Mouse (Mus musculus) bone marrow macrophage, adult 2 months (primary cell): ENCODE results near the gene Tns3. TPM values are rescaled to one million over a fixed set of nuclear protein-coding genes. Genes with fewer than 3 reads are reported as not detected.

ENCODE experiments used
- H3K27ac ChIP-seq: 2 replicates; pipeline ENCODE4 v1.5.1; 2012; ENCODE audit warnings: low read depth, low read length; ENCODE audit not compliant: insufficient read depth
- H3K4me1 ChIP-seq: 2 replicates; pipeline ENCODE4 v1.6.1; 2012; ENCODE audit warnings: low read length; ENCODE audit not compliant: control insufficient read depth, insufficient read depth
- H3K4me3 ChIP-seq: 2 replicates; pipeline ENCODE4 v1.5.1; 2012; ENCODE audit warnings: mild to moderate bottlenecking, low read length, moderate library complexity; ENCODE audit not compliant: insufficient read depth
- CTCF ChIP-seq: IDR thresholded peaks from 2 replicates; pipeline ENCODE4 v1.5.1; 2012; ENCODE audit warnings: low read depth, mild to moderate bottlenecking, low read length, moderate library complexity
- POLR2A ChIP-seq: IDR thresholded peaks from 2 replicates; pipeline ENCODE4 v1.6.1; 2012; ENCODE audit warnings: mild to moderate bottlenecking, low read depth, low read length, borderline replicate concordance
- polyA plus RNA-seq: library from polyadenylated mRNA; stranded (reverse); fragments of >200 nt; gene quantifications from 2 replicates; pipeline ENCODE4 v1.2.4, GENCODE M21; 2012; ENCODE audit not compliant: missing spikeins, insufficient read depth, insufficient read length

Gene Tns3
- polyA plus RNA-seq, 1 experiment = 102 TPM

DNA sequence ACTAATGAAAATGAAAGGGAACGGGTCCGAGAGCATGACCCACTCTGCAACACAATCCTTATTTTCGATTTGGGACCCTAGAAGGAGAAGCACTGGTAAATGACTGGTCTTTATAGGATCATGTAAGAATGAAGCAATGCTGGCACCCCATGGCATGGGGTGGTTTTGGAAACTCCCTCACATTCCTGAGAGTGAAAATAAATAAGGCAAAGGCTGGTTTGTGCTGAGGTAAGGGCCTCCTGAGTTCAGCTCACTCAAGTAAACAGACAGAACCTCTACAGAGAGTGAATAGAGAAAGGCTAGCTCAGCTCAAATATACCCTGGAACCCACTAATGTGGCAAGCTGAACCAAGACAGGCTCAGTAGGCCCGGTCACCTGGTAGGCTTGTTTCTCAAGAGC lies 179.8 kb downstream of the Tns3 start:
- Histone ChIP-seq H3K27ac (no peak overlapping the region), H3K4me3 (no peak overlapping the region), H3K4me1 (peaks cover 14% of the 10 kb centered on the region)
- no peak for TF ChIP-seq POLR2A
- TF ChIP-seq CTCF = no peak

DNA sequence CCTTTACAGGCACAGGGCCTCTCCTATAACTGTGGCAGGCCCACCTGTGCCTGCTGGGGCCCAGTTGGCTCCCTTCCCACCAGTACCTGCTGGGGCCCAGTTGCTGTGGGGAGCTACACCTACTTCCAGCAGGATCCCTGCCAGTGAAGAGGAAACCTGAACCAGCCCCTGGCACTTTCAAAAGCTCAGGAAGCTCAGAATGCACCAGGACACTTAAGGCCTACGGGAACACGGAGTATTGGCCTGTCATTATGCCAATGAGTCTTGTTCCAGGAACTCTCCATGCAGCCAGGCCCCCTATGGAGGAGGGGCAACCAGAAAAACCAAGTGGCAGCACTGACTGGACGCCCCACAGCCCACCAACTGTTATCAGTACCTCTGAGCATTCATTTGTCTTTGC lies 181.6 kb downstream of the Tns3 start:
- H3K4me1 ChIP-seq = peaks cover 14% of the 10 kb centered on the region
- H3K27ac ChIP-seq = no peak overlapping the region
- TF ChIP-seq POLR2A (no peak), CTCF (no peak)
- H3K4me3 ChIP-seq = no peak overlapping the region

DNA sequence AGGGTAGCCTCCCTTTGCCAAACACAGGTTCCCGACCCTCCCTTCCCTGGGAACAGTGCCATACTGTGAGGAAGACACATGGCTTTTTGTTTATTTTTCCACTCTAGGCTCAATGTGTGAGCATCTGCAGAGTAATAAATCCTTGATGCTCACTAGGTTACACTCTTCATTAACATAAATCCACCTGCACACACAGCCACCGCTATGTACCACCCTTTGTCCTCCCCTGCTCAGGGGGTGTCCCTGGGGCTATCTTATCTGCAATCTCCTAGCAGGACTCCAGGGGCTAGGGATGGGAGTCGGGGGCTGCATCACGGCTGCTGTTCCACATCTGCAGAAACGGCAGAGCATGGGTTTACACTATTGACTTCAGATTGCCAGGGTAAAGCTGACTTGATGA lies 182.4 kb downstream of the Tns3 start:
- Histone ChIP-seq H3K4me1 (peaks cover 14% of the 10 kb centered on the region), H3K27ac (no peak overlapping the region), H3K4me3 (no peak overlapping the region)
- TF ChIP-seq POLR2A = no peak
- TF ChIP-seq CTCF = no peak

DNA sequence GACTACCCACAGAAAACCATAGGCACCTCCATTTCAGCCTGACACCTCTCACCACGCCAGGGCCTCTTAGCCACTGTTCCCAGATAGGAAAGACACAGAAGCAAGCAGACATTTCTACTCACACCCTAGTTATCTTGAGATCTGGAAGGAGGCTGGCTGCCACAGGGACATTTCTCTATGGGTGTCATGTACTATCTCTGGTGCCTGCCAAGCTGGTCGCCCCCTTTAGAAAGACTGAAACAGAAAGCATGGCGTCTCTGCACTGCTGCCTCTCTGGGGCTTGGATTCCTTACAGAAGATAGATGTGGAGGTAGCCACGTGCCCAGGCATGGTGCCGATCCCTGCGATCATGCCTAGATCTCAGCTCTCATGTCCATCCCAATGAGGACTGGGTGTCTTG lies 182.8 kb downstream of the Tns3 start:
- no peak overlapping the region for H3K4me3 ChIP-seq
- TF ChIP-seq POLR2A (no peak), CTCF (no peak)
- peaks cover 14% of the 10 kb centered on the region for H3K4me1 ChIP-seq
- H3K27ac ChIP-seq = no peak overlapping the region

DNA sequence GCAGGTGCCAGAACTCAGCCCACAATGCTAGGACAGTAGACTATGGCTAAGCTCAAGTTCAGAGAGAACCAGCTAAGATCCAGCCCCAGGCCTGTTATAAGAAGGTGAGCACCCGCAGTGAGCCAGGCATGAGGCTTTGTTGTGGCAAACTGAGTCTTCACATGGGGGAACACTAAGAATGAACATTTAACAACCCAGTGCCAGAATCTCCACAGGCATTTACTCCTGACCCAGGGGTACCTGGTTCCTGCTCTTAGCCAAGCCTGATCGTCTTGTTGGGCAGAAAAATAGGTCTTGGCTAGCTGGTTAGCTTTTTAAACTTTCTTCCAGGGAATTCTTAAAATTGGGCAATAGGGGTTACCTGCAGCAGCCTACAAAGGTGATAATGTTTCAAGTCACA lies 184.5 kb downstream of the Tns3 start:
- Histone ChIP-seq H3K4me1 (peaks cover 8% of the 10 kb centered on the region), H3K4me3 (no peak overlapping the region), H3K27ac (no peak overlapping the region)
- no peak for TF ChIP-seq CTCF

DNA sequence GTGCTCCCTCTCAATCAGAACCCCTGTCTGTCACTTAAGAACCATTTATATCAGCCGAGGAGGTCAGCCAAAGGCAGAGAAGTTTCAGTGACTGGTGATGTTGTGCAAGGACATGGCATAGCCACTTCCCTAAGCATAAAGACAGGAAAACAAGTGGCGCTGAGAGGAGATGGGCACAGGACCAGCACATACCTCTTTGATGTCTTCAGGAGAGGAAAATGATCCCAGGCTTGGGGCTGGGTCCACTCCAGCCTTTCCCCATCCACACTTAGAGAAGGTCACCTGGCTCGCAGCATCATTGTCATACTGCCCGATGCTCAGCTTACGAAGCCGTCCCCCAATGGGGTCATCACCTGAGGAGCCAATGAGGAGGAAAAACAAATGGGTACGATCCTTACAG lies 185.0 kb downstream of the Tns3 start:
- Histone ChIP-seq H3K4me1 (peaks cover 3% of the 10 kb centered on the region), H3K27ac (no peak overlapping the region), H3K4me3 (no peak overlapping the region)
- TF ChIP-seq CTCF (no peak), POLR2A (no peak)

DNA sequence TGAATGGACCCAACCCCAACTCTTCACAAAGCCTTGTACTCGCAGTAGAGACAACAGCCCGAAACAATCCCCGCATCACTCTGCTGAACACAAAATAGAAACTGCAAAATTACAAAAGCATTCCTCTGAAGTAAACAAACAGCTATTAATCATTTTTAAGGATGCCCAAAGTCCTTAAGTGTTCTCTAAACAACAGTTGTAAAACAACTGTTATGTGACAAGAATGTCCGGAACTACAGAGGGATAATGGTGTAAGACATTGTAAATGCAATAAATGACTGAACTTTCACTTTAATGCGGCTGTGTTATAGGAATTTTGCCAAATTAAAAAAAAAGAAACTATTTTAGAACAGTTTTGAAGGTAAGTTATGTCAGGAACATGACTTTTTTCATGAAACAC lies 190.7 kb downstream of the Tns3 start:
- TF ChIP-seq CTCF (no peak), POLR2A (no peak)
- Histone ChIP-seq H3K27ac (no peak overlapping the region), H3K4me1 (no peaks in the 10 kb centered on the region), H3K4me3 (no peak overlapping the region)

DNA sequence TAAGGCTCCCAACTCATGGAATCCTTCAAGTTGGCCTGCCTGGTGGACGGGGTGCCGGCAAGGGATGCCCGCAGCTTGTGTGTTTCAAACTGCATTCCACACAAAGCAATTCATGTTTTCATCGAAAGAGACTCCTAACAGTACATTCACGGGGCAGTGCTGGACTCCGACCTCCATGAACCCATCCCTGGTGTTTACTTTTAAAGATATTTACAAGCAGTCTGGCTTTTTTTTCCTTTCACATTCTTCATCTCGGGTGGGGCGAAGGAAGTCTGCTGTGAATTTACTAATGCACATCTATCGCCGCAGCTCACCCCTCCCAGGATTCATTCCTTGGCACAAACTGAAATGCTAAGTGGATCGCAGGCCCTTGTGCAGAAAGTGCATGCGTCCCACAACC lies 191.9 kb downstream of the Tns3 start:
- H3K4me3 ChIP-seq = no peak overlapping the region

DNA sequence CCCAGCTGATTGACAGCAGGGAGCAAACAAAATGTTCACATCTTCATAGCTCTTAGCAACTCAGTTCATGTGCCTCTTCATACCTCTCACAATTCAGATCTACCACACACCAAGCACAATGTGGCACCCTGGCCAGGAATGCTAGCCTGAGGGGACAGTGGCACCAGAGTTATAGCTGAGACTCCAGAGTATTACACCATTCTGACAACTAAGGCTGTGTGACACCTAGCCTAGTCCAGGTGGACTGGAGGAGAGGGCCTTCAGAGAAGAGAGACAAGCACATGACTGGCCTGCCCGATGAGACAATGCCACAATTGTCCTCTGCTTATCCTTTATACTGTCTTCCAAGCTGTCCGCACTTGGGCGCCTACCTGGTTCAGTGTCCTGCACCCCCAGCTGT lies 192.8 kb downstream of the Tns3 start:
- no peaks in the 10 kb centered on the region for H3K4me1 ChIP-seq
- no peak overlapping the region for H3K4me3 ChIP-seq
- TF ChIP-seq CTCF (no peak), POLR2A (no peak)
- H3K27ac ChIP-seq = no peak overlapping the region

More for the DNA sequence above, 191.9 kb downstream of the Tns3 start:
- TF ChIP-seq CTCF (no peak), POLR2A (no peak)
- no peak overlapping the region for H3K27ac ChIP-seq
- no peaks in the 10 kb centered on the region for H3K4me1 ChIP-seq

DNA sequence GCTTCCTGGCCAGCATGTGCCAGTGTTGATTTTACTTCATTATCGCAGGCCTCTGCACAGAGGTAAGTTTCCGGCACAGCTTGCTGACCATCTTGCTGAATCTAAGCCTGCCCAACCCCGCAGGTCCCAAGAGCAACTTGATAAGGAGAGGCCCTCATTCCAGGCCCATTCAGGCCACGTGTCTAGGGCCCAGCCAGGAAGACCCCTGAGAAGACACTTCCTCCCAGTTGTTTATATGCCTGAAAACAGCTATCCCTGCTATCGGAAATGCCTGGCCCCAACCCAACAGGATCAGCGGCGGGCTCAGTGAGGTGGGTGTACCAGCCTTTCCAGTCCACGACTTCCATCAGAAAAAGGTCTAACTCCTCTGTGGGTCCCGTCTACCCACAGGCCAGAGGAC lies 194.8 kb downstream of the Tns3 start:
- no peak for TF ChIP-seq POLR2A
- Histone ChIP-seq H3K4me1 (no peaks in the 10 kb centered on the region), H3K27ac (no peak overlapping the region), H3K4me3 (no peak overlapping the region)

DNA sequence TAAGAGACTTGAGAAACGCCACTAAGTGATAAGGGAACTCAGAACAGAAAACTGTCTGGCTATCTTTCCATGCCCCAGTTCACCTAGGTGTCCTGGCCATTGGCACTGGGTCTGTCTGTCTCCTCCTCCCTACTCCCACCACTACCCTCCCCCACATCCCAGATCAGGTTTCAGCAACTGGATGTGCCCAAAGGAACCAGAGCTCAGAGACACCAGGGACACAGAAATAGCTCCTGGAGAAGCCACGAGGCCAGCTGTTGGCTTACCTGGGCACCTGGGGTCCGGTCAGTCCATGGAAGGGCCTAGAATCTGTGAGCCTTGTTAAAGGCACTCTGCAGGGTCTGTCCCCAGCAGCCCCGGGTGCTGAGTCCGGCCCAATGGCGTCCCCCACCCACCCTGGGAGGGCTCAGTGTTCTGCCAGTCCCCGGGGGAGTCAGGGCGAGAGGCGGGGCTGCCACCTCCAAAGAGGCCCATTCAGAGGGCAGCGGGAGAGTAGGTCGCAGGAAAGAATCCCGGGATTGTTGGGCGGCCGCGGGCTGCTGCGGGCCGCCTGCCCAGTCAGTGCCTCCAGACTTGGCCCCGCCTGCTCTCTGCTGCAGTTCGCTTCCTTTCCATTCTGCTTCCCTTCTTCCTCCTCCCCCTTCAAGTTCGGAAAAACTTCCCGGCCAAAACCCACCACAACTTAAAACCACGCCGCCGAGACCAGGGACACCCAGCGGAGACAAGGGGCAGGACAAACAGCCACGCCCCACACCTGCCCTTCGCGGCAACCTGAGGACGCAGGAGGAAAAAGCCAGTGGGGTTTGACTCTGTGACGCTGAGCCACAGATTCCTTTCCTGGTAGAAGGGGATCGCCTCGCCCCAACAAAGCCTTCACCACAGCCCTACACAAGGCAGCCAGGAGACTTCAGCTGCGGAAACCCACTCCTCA lies 195.9 kb downstream of the Tns3 start:
- Histone ChIP-seq H3K4me3 (no peak overlapping the region), H3K27ac (no peak overlapping the region), H3K4me1 (no peaks in the 10 kb centered on the region)
- TF ChIP-seq POLR2A (no peak), CTCF (no peak)
